Mouse (Mus musculus) E14TG2a.4 (cell line): ENCODE measurements at regions not wholly inside any gene's neighbourhood (a gene's known extent, or its start where the extent isn't known, plus 50 kb on each side); places are given as distances from the start of the nearest gene placed in this dataset.

ENCODE experiments used
- CTCF ChIP-seq: conservative IDR thresholded peaks from 2 replicates; pipeline ENCODE4 v1.5.1; 2014; ENCODE audit warnings: low read length
- POU5F1 ChIP-seq: IDR thresholded peaks from 2 replicates; pipeline ENCODE4 v1.6.1; 2014; ENCODE audit warnings: low read length, borderline replicate concordance

DNA sequence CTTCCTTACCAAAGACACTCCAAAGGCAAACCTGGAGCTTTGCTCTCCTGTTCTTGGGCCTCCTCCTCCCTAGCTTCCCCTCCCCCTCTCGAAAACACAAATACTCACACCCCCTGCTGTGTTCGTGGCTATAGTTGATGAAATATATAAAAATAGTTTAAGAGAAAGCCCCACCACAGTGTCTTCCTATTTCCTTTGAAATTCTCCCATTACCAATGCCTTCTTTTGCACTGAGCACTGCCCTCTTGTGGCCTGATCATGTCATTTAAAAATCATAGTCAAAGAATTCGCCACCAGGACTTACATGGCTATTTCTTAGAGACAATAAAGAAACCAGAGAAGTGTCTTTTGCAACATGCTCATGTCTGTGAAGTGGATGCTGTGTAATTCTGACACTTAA lies 78.7 kb downstream of the Suds3 start:
- TF ChIP-seq CTCF: peak; percentile 71
- TF ChIP-seq POU5F1: no peak
